Mouse (Mus musculus): Measurements from ENCODE around the gene 9930021J03Rik. TPM values are rescaled to one million over a fixed set of nuclear protein-coding genes. Genes with fewer than 3 reads are reported as not detected.

9930021J03Rik gene
- total RNA-seq (2021) = 10 to 100 TPM; 32.9 to 35.0 TPM

DNA sequence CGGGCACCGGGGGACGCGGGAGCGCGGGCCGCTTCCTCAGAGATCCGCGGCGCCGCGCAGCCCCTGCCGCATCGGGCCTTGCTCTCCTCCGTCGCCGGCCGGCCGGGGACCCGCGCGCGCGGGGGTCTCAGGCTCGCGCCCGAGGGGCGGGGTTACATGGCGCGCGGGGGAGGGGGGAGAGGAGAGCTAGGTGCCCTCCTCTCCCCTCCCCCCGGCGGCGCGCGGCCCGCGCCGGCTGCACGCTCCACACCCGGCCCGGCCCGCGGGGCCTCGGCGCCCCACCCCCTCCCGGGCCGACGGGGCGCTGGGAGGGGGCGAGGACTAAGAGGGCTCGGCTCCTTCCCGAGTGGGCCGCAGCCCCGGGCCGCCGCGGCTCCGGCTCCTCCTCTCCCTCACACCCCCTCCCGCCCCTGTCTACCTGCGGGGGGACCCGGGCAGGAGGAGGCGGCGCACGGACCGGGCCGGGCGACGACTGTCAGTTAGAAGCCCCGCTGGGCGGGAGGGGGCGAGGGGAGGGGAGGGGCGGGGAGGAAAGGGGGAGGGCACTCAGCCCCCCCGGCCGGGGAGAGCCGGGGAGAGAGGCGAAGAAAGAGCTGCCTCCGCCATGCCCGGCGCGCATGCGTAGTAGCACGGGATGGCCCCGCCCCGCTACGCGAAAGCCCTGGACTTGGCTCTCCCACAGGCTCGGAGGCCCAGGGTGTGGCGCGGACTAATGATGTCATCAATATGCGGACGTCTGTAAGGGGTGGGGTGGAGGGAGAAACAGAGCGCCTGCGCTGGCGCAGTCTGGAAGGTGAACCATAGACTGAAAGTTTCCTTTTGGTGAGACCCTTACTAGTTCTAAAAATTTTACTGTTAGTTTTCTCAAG, at the start of gene 9930021J03Rik:
Gene 9930021J03Rik (minus strand): TSS at position 73 of the 869 bp plus-strand sequence.
- peak; percentile 98 to 99 for DNase-seq (ENCODE audit: extremely low spot score in 1 of 2, low spot score in 1 of 2)

DNA sequence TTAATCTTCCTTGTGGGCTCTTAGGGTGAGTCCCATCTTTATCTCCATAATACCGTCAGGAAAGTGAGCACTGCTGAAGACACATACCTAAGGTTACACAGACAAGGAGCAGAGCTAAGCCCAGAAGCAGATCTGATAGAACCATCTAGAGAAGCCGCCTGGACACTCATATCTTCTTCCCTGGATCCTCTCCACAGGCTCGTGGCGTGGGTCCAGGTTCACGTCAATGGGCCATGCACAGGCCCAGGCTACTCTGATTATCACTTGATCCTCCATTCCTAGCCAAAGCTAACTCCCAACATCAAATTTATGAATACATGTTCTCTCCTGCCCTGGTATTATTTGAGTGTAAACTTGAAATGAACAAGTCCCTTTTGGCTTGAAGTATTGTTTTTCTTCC, 47.9 kb upstream of the 9930021J03Rik start:
- DNase-seq (ENCODE audit: extremely low spot score in 1 of 2, low spot score in 1 of 2) = no peak

DNA sequence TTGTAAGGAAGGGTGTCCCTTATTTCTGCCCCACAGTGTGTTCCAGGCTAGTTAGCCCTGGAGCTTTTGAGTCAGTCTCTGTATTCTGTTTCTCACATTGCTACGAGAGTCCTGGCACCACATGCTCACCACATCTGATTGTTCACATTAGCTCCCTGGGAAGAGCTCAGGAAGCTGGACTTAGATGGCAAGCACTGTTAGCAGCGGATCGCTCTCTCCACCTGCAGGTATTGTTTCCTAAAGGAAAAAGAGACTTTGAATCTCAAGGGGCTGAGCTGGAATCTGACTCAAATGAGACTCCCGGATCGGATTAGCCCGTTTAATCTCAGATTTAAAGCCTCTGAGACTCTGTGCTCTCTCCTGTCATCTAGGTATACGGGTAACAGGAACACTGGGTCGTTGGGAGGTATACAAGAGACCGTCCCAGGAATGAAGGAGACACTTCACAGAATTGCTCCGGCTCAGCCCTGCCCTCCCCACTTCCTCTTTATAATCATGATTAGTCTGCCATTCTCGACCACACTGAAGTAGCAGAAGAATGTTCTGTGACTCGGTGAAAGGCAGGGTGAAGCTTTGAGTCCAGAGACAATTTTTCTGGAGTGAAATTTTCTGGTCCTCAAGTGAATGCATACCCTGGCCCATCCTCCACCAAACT, 45.4 kb upstream of the 9930021J03Rik start:
- DNase-seq (ENCODE audit: extremely low spot score in 1 of 2, low spot score in 1 of 2) = no peak

DNA sequence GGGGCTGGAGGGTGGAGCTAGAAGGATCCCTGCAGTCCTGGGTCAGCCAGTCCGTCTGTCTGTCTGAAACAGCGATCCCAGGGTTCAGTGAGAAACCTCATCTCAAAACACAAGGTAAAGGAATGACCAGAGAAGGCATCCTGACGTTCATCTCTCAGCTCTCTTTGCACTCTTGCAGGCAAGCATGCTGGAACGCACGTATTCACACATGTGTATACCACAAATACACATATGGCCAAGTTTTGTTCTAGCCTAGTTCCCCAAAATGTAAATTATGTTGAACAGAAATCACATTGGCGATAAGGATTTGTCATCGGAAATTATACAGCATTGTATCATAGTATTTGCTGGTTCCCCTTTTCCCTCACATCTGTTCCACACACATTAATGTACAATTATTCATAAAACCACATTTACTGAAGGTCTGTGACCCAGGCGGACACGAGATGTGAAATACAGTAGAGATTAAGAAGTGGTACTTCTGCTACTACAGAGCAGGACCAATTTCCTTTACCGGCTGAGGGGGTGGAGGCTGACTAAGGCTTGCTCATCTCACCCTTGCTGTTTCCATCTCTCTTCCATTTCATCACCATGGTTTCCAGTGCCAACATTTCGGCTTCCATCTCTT, 44.2 kb upstream of the 9930021J03Rik start:
- DNase-seq (ENCODE audit: extremely low spot score in 1 of 2, low spot score in 1 of 2) = no peak

DNA sequence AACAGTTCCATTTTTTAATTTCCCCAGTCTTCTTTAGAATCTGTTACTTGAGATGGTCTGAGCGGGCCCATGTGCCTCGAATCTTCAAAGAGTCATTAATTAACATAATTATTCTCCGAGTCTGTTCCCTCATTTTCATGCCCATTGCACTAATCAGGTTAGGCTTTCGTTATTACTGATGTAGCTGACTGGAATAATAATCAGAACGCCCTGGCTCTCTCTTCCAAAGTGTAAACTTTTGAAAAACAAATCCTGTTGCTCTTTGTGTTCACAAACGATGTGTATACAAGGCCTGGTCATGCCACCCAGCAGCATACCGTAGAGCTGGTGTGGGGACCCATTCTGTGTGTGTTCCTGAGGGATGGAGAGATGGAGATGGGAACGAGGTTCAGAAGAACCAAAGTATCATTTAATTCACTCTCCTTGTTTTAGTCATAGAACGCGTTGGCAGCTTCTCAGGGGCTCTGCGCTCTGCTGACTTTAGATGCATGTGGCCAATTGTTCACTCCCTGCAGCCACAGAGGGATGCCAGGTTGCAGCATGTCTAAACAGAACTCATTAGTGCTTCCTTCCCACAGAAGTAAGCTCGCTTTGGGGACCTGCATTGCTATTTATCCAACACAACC, 38.4 kb upstream of the 9930021J03Rik start:
- no peak for DNase-seq (ENCODE audit: extremely low spot score in 1 of 2, low spot score in 1 of 2)

DNA sequence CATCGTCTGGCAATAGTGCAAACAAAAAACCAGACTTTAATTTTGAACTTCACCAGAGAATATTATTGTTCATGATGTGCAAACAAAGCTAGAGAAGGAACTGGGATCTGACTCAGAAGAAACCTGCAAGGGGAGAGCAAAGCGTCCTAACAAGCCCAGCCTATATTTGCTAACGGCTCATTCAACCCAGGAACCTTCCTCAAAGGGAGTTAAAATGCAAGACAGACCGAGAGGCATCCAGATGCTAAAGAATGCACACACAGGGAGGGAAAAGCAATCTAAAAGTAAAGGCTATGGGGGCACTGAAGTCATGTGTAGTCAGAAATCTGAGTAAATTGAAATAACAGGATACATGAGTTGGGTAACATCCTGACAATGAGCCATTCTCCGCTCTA, 37.8 kb upstream of the 9930021J03Rik start:
- no peak for DNase-seq (ENCODE audit: extremely low spot score in 1 of 2, low spot score in 1 of 2)

DNA sequence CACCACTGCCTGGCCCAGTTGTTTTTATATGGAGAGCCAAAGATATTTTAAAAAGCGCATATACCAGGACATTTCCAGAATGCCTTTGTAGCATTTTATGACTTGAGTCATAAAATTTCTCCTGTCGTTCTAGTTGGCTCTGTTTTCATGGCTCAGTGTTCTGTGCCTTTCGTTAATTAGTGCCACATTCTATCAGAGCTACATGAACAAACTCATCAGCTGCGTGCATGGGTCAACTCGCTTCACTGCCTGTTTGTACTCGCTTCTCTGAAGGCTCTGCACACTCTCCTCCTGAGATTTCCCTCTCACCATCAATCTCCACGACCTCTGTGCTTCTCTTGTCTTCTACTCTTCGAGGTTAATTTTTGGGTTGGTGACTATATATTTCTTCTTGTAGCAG, 37.2 kb upstream of the 9930021J03Rik start:
- DNase-seq (ENCODE audit: extremely low spot score in 1 of 2, low spot score in 1 of 2) = no peak

DNA sequence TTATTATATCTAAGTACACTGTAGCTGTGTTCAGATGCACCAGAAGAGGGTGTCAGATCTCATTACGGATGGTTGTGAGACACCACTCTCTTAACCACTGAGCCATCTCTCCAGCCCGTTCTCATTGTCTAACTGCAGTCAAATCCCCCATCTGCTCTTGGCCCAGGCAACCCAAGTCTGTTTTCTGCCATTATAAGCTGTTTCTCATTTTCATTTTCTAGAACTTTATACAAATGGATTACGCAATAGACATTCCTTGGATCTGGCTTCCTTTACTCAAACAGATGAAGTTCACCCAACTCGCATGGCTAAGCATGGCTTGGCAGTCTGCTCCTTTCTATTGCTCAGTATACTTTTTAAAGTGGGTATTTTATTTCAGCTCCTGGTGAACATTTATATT, 34.9 kb upstream of the 9930021J03Rik start:
- no peak for DNase-seq (ENCODE audit: extremely low spot score in 1 of 2, low spot score in 1 of 2)

DNA sequence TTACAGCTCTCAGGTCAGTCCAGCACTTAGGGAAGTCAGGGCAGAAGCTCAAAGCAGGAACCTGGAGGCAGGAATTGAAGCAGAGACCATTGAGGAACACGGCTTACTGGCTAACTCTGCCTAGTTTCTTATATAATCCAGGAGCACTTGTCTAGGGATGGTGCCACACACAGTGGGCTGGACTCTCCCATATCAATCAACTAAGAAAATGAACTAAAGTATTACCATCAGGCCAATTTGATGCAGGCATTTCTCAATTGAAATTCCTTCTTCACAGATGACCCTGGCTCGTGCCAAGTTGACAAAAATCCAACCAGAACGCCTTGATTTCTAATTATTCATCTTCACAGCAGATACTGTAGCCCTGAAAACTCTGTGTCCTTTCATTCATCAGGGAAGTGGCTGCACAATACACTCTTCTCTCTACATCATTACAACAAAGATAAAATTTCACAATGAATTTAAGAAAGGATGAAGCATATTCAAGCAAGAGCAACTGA, 32.9 kb upstream of the 9930021J03Rik start:
- DNase-seq (ENCODE audit: extremely low spot score in 1 of 2, low spot score in 1 of 2) = no peak

DNA sequence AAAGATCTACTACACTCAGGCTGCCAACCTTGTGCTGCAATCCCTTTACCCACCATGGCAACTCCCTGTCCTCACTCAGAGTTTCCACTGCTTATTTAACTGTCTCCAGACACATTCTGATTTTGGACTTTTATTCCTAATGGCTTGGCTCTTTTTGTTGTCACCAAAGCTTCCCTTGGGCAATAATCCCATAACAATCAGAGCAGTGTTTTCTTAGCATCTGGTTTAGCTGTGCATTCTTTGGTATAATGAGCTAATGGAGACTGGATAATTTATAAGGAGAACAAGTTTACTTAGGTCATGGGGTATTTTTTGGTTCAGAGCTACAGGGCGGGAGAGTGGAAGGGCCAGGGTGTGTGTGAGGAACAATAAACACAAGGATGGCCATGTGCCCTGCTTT, 32.4 kb upstream of the 9930021J03Rik start:
- no peak for DNase-seq (ENCODE audit: extremely low spot score in 1 of 2, low spot score in 1 of 2)

DNA sequence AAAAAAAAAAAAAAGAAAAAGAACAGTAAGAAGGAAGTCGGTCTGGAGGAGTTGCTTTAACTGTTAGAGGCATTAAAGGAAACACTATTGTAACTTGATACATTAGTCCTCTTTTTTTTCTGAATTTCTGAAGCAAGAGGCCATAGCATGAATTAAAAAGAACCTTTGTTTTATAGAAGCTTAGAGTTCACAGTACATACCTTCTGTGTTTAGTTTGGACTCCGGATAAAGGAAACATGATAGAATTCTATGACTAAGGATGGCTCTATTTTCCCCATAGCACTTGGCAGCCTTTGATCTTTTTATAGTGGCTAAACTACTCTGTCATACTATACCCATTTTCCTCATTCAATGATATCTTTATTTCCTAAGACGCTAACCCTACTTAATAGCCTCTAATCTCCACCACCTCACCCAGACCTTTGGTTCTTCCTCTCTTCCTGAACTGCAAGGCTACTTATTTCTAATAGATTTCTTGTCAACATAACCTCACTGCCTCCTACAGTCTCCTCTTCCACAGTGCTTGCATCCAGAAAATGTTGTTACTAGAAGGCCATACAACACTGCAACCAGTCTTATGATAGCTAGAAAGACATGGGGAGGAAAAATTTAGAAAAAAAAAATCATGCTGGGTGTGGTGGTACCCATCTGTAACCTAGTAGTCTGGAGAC, 29.7 kb upstream of the 9930021J03Rik start:
- DNase-seq (ENCODE audit: extremely low spot score in 1 of 2, low spot score in 1 of 2) = no peak

DNA sequence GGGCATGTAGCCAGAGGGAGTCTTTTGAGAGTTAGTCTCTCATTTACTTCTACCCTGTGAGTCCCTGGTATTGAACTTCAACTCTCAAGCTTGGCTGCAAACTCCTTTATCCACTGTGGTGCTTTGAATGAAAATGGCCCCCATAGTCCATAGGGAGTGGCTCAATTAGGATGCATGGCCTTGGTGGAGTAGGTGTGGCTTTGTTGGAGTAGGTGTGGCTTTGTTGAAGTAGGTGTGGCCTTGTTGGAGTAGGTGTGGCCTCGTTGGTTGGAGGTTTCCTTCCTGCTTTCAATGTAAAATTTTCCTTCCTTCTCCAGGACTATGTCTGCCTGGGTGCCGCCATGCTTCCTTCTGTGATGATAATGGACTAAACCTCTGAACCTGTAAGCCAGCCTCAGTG, 25.1 kb upstream of the 9930021J03Rik start:
- no peak for DNase-seq (ENCODE audit: extremely low spot score in 1 of 2, low spot score in 1 of 2)

DNA sequence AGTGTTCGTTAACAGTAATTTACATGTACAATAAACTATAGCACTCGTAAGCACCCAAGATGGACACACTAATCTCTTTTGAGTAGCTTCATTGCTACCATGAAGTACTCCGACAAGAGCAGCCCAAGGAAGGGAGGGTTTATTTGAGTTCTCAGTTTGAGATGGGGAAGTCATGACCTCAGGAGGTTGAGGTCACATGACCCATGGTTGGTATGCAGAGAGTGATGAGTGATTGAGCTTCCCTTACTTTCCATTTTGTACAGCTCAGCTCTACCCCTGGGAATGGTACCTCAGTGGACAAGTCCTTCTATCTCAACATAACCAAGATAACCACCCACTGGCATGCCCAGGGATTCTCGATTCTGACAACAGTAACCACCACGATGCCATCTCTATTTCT, 22.8 kb upstream of the 9930021J03Rik start:
- no peak for DNase-seq (ENCODE audit: extremely low spot score in 1 of 2, low spot score in 1 of 2)

DNA sequence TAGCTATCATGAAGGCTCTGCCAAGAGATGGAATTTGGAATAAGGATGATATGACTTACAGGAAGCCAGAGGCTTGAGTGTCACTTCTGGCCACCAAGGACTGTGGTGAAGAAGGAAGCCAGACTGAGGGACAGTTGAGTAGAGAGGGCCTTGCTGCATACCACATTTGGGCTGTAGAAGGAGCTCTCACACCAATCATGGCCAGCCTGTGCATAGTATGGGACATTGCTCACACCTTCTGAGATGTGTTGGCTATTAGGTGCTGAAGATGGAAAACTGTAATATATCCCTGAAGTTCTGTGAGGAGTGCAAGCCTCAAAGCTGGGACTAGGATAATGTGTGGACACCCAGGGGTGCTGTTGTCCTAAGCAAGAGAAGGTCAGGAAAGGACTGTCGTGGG, 20.9 kb upstream of the 9930021J03Rik start:
- DNase-seq (ENCODE audit: extremely low spot score in 1 of 2, low spot score in 1 of 2) = peak in 1 of 2 experiments; percentile 44

DNA sequence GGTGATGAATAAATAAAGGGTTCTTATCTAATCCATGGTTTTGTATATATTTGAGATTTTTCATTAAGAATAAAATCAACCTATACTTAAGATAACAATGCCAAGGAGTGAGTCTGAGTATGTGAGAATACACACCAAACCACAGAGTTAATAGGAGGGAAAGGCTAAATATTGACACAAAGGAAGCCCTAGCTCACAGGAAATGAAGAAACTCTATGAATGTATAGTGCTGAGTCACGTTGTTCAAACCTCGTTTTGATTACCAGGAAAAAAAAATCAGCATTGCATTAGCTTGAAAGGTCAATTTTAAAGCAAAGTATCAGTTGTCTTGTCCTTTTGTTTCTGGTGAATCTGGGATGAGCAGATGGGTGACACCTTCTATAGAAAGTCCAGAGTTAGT, 19.2 kb upstream of the 9930021J03Rik start:
- no peak for DNase-seq (ENCODE audit: extremely low spot score in 1 of 2, low spot score in 1 of 2)

DNA sequence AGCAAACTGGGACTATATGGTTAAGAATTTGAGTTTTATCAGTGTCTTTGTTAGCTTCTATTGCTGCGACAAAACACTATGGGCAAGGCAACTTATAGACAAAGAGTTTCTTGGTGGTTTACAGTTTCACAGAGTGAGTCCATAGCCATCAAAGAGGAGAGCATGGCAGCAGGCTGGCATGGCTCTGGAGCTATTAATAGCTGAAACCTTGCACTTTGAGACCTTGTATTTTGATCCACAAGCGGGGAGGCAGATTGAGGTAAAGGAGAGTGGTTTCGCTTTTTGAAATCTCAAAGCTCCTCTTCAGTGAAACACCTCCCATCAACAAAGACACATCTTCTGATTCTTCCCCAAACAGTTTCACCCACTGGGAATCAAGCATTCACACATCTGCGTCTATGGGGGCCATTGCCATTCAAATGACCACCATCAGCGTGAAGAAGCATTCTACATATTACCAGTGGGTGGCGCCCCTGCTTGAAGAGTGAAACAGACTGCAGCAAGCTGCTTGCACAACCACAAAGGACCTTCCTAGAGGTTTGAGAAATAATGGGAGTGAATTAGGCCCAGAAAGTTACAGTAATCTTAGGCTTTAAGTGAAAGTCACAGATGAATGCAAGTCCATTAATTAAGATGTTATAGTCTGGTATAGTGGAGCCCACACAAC, 18.4 kb upstream of the 9930021J03Rik start:
- peak in 1 of 2 experiments; percentile 42 for DNase-seq (ENCODE audit: extremely low spot score in 1 of 2, low spot score in 1 of 2)

DNA sequence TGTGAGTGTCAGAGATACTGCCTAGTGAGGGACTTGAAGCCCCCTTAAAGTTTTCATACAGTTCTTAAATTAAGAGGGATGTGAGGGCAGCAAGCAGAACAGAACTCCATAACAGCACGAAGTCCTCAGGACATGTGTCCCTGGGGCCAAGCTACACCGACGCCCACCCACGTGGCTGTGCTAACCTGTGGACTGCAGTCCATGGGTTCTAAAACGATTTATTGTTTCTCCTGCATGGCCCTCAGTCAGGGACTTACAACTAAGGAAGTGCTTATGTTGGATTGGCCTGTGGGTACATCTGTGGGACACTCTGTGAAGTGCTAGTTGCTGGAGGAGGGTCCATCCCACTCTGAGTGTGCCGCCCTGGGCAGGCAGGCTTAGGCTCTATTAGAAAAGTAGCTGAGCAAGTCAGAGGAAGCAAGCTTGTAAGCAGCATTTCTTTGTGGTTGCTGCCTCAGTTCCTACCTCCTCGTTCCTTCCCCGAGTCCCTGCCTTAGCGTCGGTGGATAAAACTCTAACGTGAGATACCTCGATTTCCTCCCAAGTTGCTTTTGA, 17.7 kb upstream of the 9930021J03Rik start:
- no peak for DNase-seq (ENCODE audit: extremely low spot score in 1 of 2, low spot score in 1 of 2)

DNA sequence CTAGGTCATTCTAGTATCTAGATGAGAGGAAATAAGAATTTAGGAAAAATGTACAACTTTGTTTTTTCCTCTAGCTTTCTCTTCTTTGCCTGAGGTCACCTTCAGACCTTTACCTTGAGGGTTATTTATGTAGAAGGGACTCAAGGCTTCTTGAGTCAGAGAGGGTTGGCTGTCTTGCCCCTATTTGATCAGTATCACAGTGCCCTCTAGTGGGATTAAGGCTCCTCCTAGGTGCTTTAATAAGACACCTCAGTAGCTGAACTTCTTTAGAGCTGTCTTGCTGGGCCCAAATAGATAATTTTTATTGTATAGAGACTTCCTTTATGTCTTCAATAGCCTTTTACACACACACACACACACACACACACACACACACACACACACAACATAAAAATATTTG, 15.2 kb upstream of the 9930021J03Rik start:
- no peak for DNase-seq (ENCODE audit: extremely low spot score in 1 of 2, low spot score in 1 of 2)

All from layer of hippocampus, postnatal 25 days (tissue).